Mouse (Mus musculus) midbrain, postnatal 0 days (tissue): ENCODE measurements around the gene Ttll4. TPM values are rescaled to one million over a fixed set of nuclear protein-coding genes. Genes with fewer than 3 reads are reported as not detected.

ENCODE experiments used
- ATAC-seq: fragments of 200-750 bp; cut with Nextera tagmentation; 2 replicates; pipeline ENCODE4 v1.8.0; 2017; ENCODE audit warnings: moderate number of reproducible peaks, mild to moderate bottlenecking, moderate TSS enrichment, moderate library complexity; ENCODE audit not compliant: low FRiP score
- DNase-seq: peaks from one replicate; pipeline ENCODE4 v3.0.0-alpha.2; 2015; ENCODE audit warnings: low spot score
- H3K27ac ChIP-seq: fragments of 300-500 bp; sonication (generic); 2 replicates; pipeline ENCODE4 v1.5.1; 2014; ENCODE audit warnings: low read depth, mild to moderate bottlenecking, low read length, mixed read lengths
- H3K27me3 ChIP-seq: fragments of 300-500 bp; sonication (generic); 2 replicates; pipeline ENCODE4 v1.6.1; 2014; ENCODE audit warnings: low read length, control low read depth, mixed read lengths; ENCODE audit not compliant: insufficient read depth
- H3K36me3 ChIP-seq: fragments of 300-500 bp; sonication (generic); 2 replicates; pipeline ENCODE4 v1.6.1; 2014; ENCODE audit warnings: low read length, control low read depth, mixed read lengths; ENCODE audit not compliant: insufficient read depth
- H3K4me1 ChIP-seq: fragments of 300-500 bp; sonication (generic); 2 replicates; pipeline ENCODE4 v1.6.1; 2014; ENCODE audit warnings: mild to moderate bottlenecking, control low read depth, antibody characterized with exemption, low read length, mixed read lengths; ENCODE audit not compliant: insufficient read depth
- H3K4me2 ChIP-seq: fragments of 300-500 bp; sonication (generic); 2 replicates; pipeline ENCODE4 v1.6.1; 2014; ENCODE audit warnings: low read depth, mild to moderate bottlenecking, low read length, mixed read lengths; ENCODE audit not compliant: poor library complexity, severe bottlenecking
- H3K4me3 ChIP-seq: fragments of 300-500 bp; sonication (generic); 2 replicates; pipeline ENCODE4 v1.5.1; 2014; ENCODE audit warnings: low read depth, mild to moderate bottlenecking, low read length, moderate library complexity
- H3K9ac ChIP-seq: fragments of 300-500 bp; sonication (generic); replicated peaks from 2 replicates; pipeline ENCODE4 v1.6.1; 2014; ENCODE audit warnings: mild to moderate bottlenecking, low read length, moderate library complexity, mixed read lengths; ENCODE audit not compliant: poor library complexity, severe bottlenecking
- H3K9me3 ChIP-seq: fragments of 300-500 bp; sonication (generic); 2 replicates; pipeline ENCODE4 v1.6.1; 2016; ENCODE audit warnings: low read length, control low read depth
- CTCF ChIP-seq: IDR thresholded peaks from 2 replicates; pipeline ENCODE4 v1.5.1; 2016; ENCODE audit warnings: antibody characterized with exemption, mild to moderate bottlenecking
- WGBS: fragments of 180-500 bp; shearing (Covaris S2); extraction: QIAGEN DNeasy Blood & Tissue Kit; methylation state at CpG from one replicate; pipeline ENCODE4 v1.1.7; 2014; 5-methylcytosine and 5-hydroxymethylcytosine counted together
- polyA plus RNA-seq: library from polyadenylated mRNA; unstranded; fragments of >200 nt; fragmentation: Nextera tagmentation; extraction: Ambion mirVana; gene quantifications from 2 replicates; pipeline ENCODE4 v1.2.1, GENCODE M21; 2015
- total RNA-seq: library from RNA; depleted of rRNA; stranded (reverse); fragments of >200 nt; gene quantifications from 2 replicates; pipeline ENCODE4 v1.2.3, GENCODE M21; 2014

The Ttll4 gene
- total and polyA plus RNA-seq, 2 experiments from 2014 or later = 4.4 to 25.9 TPM

- 72% methylated on average over 1 of the region's 1 CpGs for WGBS
- Histone ChIP-seq H3K4me1 (no peaks in the 10 kb centered on the region), H3K9me3 (no peaks in the 10 kb centered on the region), H3K4me2 (no peak overlapping the region), H3K36me3 (peaks cover 29% of the 10 kb centered on the region), H3K9ac (no peak overlapping the region), H3K27me3 (no peaks in the 10 kb centered on the region), H3K27ac (no peak overlapping the region), H3K4me3 (no peak overlapping the region)
- TF ChIP-seq CTCF = no peak
- no peak for DNase-seq
- no peak for ATAC-seq
These were observed 16.3 kb downstream of the Ttll4 start for GRCm38 (mm10) chr1:74677843-74678242.

- no peaks in the 10 kb centered on the region for H3K4me1 ChIP-seq
- peaks cover 68% of the 10 kb centered on the region for H3K36me3 ChIP-seq
- no peak for DNase-seq
- no peak for ATAC-seq
- no peak for TF ChIP-seq CTCF
- no peaks in the 10 kb centered on the region for H3K27me3 ChIP-seq
- no peaks in the 10 kb centered on the region for H3K9me3 ChIP-seq
- no peak overlapping the region for H3K4me2 ChIP-seq
- no peak overlapping the region for H3K27ac ChIP-seq
- no peak overlapping the region for H3K4me3 ChIP-seq
- H3K9ac ChIP-seq = no peak overlapping the region
- WGBS = 88% methylated on average over 7 of the region's 7 CpGs
These were observed 25.6 kb downstream of the Ttll4 start for GRCm38 (mm10) chr1:74687131-74687530.

GRCm38 (mm10) chr1:74693891-74694583, 32.5 kb downstream of the Ttll4 start:
- ATAC-seq = no peak
- WGBS = 91% methylated on average over 8 of the region's 8 CpGs

DNA sequence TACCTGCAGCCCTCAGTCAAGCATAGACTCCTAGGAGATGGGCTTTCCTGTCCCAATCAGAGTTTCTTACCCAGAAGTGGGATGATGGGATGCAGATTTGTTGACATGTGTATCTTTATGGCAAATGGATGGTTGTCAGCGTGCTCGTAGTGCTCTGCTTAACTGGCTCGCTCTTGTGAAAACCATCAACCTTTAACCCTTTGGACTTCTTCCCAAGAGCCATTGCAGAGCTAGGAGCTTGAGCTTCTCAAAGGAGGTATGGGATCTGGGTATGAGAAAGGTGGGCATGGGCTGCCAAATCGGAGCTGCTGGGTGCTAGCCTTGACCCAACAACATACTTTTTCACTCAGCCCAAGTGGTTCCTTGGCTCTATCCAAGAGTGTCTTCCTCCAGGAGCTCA, 34.3 kb downstream of the Ttll4 start:
- no peak overlapping the region for H3K4me2 ChIP-seq
- H3K4me1 ChIP-seq = no peaks in the 10 kb centered on the region
- TF ChIP-seq CTCF = no peak
- H3K27ac ChIP-seq = no peak overlapping the region
- ATAC-seq (no peak), DNase-seq (no peak)
- no peak overlapping the region for H3K9ac ChIP-seq
- no peaks in the 10 kb centered on the region for H3K9me3 ChIP-seq
- peaks cover 51% of the 10 kb centered on the region for H3K36me3 ChIP-seq
- no peak overlapping the region for H3K4me3 ChIP-seq
- 96% methylated on average over 4 of the region's 4 CpGs for WGBS
- no peaks in the 10 kb centered on the region for H3K27me3 ChIP-seq

More at GRCm38 (mm10) chr1:74693891-74694583, 32.5 kb downstream of the Ttll4 start:
- H3K4me1 ChIP-seq = no peaks in the 10 kb centered on the region
- H3K27me3 ChIP-seq = no peaks in the 10 kb centered on the region
- H3K36me3 ChIP-seq = peaks cover 60% of the 10 kb centered on the region
- H3K4me2 ChIP-seq = no peak overlapping the region
- no peak for TF ChIP-seq CTCF
- H3K4me3 ChIP-seq = no peak overlapping the region
- H3K27ac ChIP-seq = no peak overlapping the region
- DNase-seq = no peak
- H3K9ac ChIP-seq = no peak overlapping the region
- no peaks in the 10 kb centered on the region for H3K9me3 ChIP-seq

GRCm38 (mm10) chr1:74697416-74697815, 35.9 kb downstream of the Ttll4 start:
- TF ChIP-seq CTCF = no peak
- Histone ChIP-seq H3K9me3 (no peaks in the 10 kb centered on the region), H3K4me1 (no peaks in the 10 kb centered on the region), H3K27me3 (no peaks in the 10 kb centered on the region), H3K4me3 (no peak overlapping the region), H3K36me3 (peaks cover 42% of the 10 kb centered on the region), H3K27ac (no peak overlapping the region), H3K9ac (no peak overlapping the region), H3K4me2 (no peak overlapping the region)
- no peak for DNase-seq
- WGBS = 95% methylated on average over 6 of the region's 6 CpGs
- no peak for ATAC-seq

GRCm38 (mm10) chr1:74698353-74698752, 36.8 kb downstream of the Ttll4 start:
- Histone ChIP-seq H3K4me2 (no peak overlapping the region), H3K9ac (no peak overlapping the region), H3K27me3 (no peaks in the 10 kb centered on the region), H3K9me3 (no peaks in the 10 kb centered on the region), H3K4me3 (no peak overlapping the region), H3K4me1 (no peaks in the 10 kb centered on the region), H3K36me3 (peaks cover 42% of the 10 kb centered on the region), H3K27ac (no peak overlapping the region)
- 100% methylated on average over 1 of the region's 1 CpGs for WGBS
- ATAC-seq = no peak
- no peak for TF ChIP-seq CTCF
- DNase-seq = no peak
